Mouse (Mus musculus) myocyte (in vitro differentiated cells): ENCODE results near the gene Adk. TPM values are rescaled to one million over a fixed set of nuclear protein-coding genes. Genes with fewer than 3 reads are reported as not detected.
A peak's percentile ranks its signal among the peaks of the same experiment; 100 is the strongest.

Source experiments
- H3K27me3 ChIP-seq: one replicate; pipeline ENCODE4 v1.6.1; 2011; ENCODE audit not compliant: control insufficient read depth, insufficient read depth, insufficient read length
- H3K36me3 ChIP-seq: one replicate; pipeline ENCODE4 v1.6.1; 2011; ENCODE audit not compliant: control insufficient read depth, insufficient read depth
- H3K4me2 ChIP-seq: one replicate; pipeline ENCODE4 v1.6.1; 2011; ENCODE audit warnings: low read depth, control low read depth
- H3K4me3 ChIP-seq: one replicate; pipeline ENCODE4 v1.5.1; 2011; ENCODE audit warnings: mild to moderate bottlenecking, control low read depth, moderate library complexity
- H3K79me2 ChIP-seq: one replicate; pipeline ENCODE4 v1.6.1; 2011; ENCODE audit not compliant: control insufficient read depth, insufficient read depth
- H3ac ChIP-seq: one replicate; pipeline ENCODE4 v1.6.1; 2011; ENCODE audit not compliant: control insufficient read depth, insufficient read length
- CEBPB ChIP-seq: IDR thresholded peaks from 2 replicates; pipeline ENCODE4 v1.6.1; 2011; ENCODE audit warnings: mild to moderate bottlenecking, moderate library complexity; ENCODE audit not compliant: poor library complexity, insufficient read depth, severe bottlenecking
- E2F4 ChIP-seq: IDR thresholded peaks from one replicate; pipeline ENCODE4 v1.6.1; 2011; ENCODE audit warnings: mild to moderate bottlenecking, control low read depth, moderate library complexity; ENCODE audit not compliant: insufficient read depth
- MAX ChIP-seq: IDR thresholded peaks from one replicate; pipeline ENCODE4 v1.6.1; 2011; ENCODE audit warnings: low read depth, mild to moderate bottlenecking, control low read depth
- MYOD1 ChIP-seq, 3 experiments: IDR thresholded peaks; one replicate each; pipeline ENCODE4 v1.6.1; 2011; ENCODE audit warnings: control low read depth in 2 of 3, low read depth in 2 of 3, mild to moderate bottlenecking in 2 of 3, moderate library complexity in 1 of 3; ENCODE audit not compliant: insufficient read length in 2 of 3, control insufficient read depth in 1 of 3
- MYOG ChIP-seq, 3 experiments: IDR thresholded peaks; one replicate each; pipeline ENCODE4 v1.6.1; 2011; ENCODE audit warnings: control low read depth in 2 of 3, low read depth in 2 of 3, mild to moderate bottlenecking in 2 of 3; ENCODE audit not compliant: insufficient read length in 2 of 3, control insufficient read depth in 1 of 3, insufficient read depth in 1 of 3
- POLR2A ChIP-seq: IDR thresholded peaks from one replicate; pipeline ENCODE4 v1.6.1; 2011; ENCODE audit warnings: low read depth, mild to moderate bottlenecking, control low read depth, moderate library complexity; ENCODE audit not compliant: insufficient read length
- POLR2AphosphoS2 ChIP-seq: IDR thresholded peaks from one replicate; pipeline ENCODE4 v1.6.1; 2011; ENCODE audit warnings: low read depth, control low read depth; ENCODE audit not compliant: insufficient read length
- REST ChIP-seq: IDR thresholded peaks from one replicate; pipeline ENCODE4 v1.6.1; 2011; ENCODE audit warnings: mild to moderate bottlenecking, control low read depth, moderate library complexity; ENCODE audit not compliant: insufficient read depth, insufficient read length
- SRF ChIP-seq: IDR thresholded peaks from one replicate; pipeline ENCODE4 v1.6.1; 2011; ENCODE audit warnings: low read depth; ENCODE audit not compliant: control insufficient read depth, insufficient read length
- TCF12 ChIP-seq: IDR thresholded peaks from one replicate; pipeline ENCODE4 v1.6.1; 2011; ENCODE audit warnings: mild to moderate bottlenecking, control low read depth; ENCODE audit not compliant: poor library complexity, insufficient read depth, severe bottlenecking
- TCF3 ChIP-seq: IDR thresholded peaks from one replicate; pipeline ENCODE4 v1.6.1; 2011; ENCODE audit warnings: low read depth, control low read depth; ENCODE audit not compliant: insufficient read length
- USF1 ChIP-seq: IDR thresholded peaks from one replicate; pipeline ENCODE4 v1.6.1; 2011; ENCODE audit warnings: low read depth, mild to moderate bottlenecking, control low read depth, moderate library complexity
- polyA plus RNA-seq: library from polyadenylated mRNA; unstranded; fragments of >200 nt; fragmentation: generic; extraction: Trizol; gene quantifications from one replicate; pipeline ENCODE4 v1.2.1, GENCODE M21; 2012; ENCODE audit warnings: missing spikeins

The Adk gene
- polyA plus RNA-seq, 1 experiment, result 37.2 TPM

DNA sequence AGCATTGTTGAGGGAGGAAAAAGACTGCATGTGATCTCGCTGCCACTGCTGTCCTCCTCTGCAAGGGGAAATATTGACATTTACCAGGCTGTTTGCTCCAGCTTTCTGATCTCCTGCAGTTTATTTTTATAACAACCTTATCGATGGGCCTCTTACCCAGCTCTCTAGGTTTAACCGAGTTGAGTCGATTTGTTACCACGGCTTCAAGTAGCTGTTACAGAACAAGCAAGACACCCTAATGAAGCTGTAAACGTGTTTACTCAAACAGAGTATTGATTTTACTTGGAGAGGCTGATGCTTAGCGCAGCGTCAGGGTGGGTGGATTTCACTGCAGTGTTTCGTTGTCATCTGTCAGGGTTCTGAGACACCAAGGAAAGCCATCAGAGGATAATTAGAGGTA, 382.3 kb downstream of the Adk start:
- TF ChIP-seq USF1 (no peak), TCF12 (no peak), REST (no peak), POLR2A (no peak), CEBPB (no peak), SRF (no peak), TCF3 (no peak), MYOD1 (IDR thresholded peaks at IDR 0.05; ENCODE audit: control insufficient read depth in 1 of 3, insufficient read length in 2 of 3, low read depth in 2 of 3) (no peak), MYOG (IDR thresholded peaks at IDR 0.05; ENCODE audit: control insufficient read depth in 1 of 3, insufficient read depth in 1 of 3, insufficient read length in 2 of 3, low read depth in 2 of 3) (no peak), MAX (no peak), E2F4 (no peak), POLR2AphosphoS2 (no peak)
- no peak overlapping the region for H3K4me2 ChIP-seq
- H3ac ChIP-seq, result no peak overlapping the region
- H3K27me3 ChIP-seq, result no peaks in the 10 kb centered on the region
- H3K36me3 ChIP-seq, result no peaks in the 10 kb centered on the region
- H3K4me3 ChIP-seq, result no peak overlapping the region
- no peaks in the 10 kb centered on the region for H3K79me2 ChIP-seq

- no peaks in the 10 kb centered on the region for H3K36me3 ChIP-seq
- no peak overlapping the region for H3K4me3 ChIP-seq
- H3K79me2 ChIP-seq, result no peaks in the 10 kb centered on the region
- TF ChIP-seq SRF (no peak), USF1 (peak; percentile 88), MYOD1 (IDR thresholded peaks at IDR 0.05; ENCODE audit: control insufficient read depth in 1 of 3, insufficient read length in 2 of 3, low read depth in 2 of 3) (peak in 2 of 3 experiments; percentile 86 to 92), MAX (no peak), CEBPB (no peak), TCF12 (no peak), E2F4 (no peak), REST (no peak), TCF3 (no peak), POLR2A (no peak), POLR2AphosphoS2 (no peak), MYOG (IDR thresholded peaks at IDR 0.05; ENCODE audit: control insufficient read depth in 1 of 3, insufficient read depth in 1 of 3, insufficient read length in 2 of 3, low read depth in 2 of 3) (peak; percentile 41 to 79 (median 52))
- H3K4me2 ChIP-seq, result peak overlapping the region; percentile 37
- H3K27me3 ChIP-seq, result no peaks in the 10 kb centered on the region
- H3ac ChIP-seq, result no peak overlapping the region
These were observed 387.4 kb downstream of the Adk start for GRCm38 (mm10) chr14:21439785-21440184.

- Histone ChIP-seq H3K27me3 (no peaks in the 10 kb centered on the region), H3K4me2 (no peak overlapping the region), H3K4me3 (no peak overlapping the region), H3K36me3 (no peaks in the 10 kb centered on the region), H3K79me2 (no peaks in the 10 kb centered on the region), H3ac (no peak overlapping the region)
- no peak for TF ChIP-seq TCF12
- no peak for TF ChIP-seq TCF3
- no peak for TF ChIP-seq POLR2A
- TF ChIP-seq POLR2AphosphoS2, result no peak
- TF ChIP-seq USF1, result no peak
- no peak for TF ChIP-seq SRF
- TF ChIP-seq MYOD1 (IDR thresholded peaks at IDR 0.05; ENCODE audit: control insufficient read depth in 1 of 3, insufficient read length in 2 of 3, low read depth in 2 of 3), result no peak
- no peak for TF ChIP-seq REST
These were observed 388.2 kb downstream of the Adk start for GRCm38 (mm10) chr14:21440526-21440925.

- no peaks in the 10 kb centered on the region for H3K79me2 ChIP-seq
- no peak overlapping the region for H3ac ChIP-seq
- H3K4me3 ChIP-seq, result no peak overlapping the region
- no peak overlapping the region for H3K4me2 ChIP-seq
- TF ChIP-seq REST, result no peak
- TF ChIP-seq MYOD1 (IDR thresholded peaks at IDR 0.05; ENCODE audit: control insufficient read depth in 1 of 3, insufficient read length in 2 of 3, low read depth in 2 of 3), result no peak
- no peak for TF ChIP-seq TCF3
- no peak for TF ChIP-seq MAX
- TF ChIP-seq CEBPB, result no peak
- TF ChIP-seq TCF12, result no peak
- no peak for TF ChIP-seq MYOG (IDR thresholded peaks at IDR 0.05; ENCODE audit: control insufficient read depth in 1 of 3, insufficient read depth in 1 of 3, insufficient read length in 2 of 3, low read depth in 2 of 3)
- TF ChIP-seq POLR2A, result no peak
- TF ChIP-seq E2F4, result no peak
- no peak for TF ChIP-seq USF1
- no peak for TF ChIP-seq POLR2AphosphoS2
- no peaks in the 10 kb centered on the region for H3K27me3 ChIP-seq
- no peaks in the 10 kb centered on the region for H3K36me3 ChIP-seq
These were observed 389.6 kb downstream of the Adk start for GRCm38 (mm10) chr14:21441772-21442533.
